Mouse (Mus musculus): ENCODE measurements around the gene Mad1l1.

Gene Mad1l1

GRCm38 (mm10) chr5:140258633-140259032 is 62.7 kb downstream of the Mad1l1 start:
- DNase-seq (ENCODE audit: low spot score): no peak

DNA sequence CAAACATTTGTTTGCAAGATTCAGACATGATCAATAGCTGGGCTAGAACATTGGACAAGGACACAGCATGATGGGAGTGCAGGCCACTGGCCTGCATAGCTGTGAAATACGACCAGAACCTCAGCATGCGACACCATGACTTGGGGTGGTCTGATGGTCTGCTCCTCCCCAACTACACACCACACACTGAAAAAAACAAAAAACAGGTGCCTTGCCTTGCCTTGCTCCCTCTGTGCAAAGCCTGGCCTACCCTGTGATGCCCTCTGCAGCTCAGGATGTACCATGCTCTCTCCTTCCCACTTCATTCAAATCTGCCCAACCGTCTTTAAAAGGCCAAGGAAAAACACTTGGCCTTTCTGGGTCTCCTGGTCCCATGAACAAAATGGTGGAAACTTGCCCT is 63.3 kb downstream of the Mad1l1 start:
- DNase-seq (ENCODE audit: low spot score): no peak

DNA sequence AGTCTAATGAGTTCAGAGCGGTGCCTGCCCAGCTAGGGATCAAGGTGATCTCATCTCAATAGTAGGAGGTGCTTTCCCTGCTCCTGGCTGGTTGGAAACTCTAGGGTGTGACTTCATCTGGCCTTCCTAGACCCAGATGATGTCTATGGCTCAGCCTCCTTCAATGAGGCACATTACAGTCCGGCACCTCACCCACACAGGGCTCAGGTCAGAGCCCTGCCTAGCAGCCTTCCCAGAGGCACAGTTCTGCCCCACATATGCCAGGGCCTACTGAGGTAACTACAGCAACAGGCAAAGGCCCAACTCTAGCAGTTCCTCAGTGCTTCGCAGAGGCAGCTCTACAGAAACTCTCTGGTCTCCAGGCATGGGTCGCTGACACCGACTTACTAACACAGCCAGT is 63.9 kb downstream of the Mad1l1 start:
- peak; percentile 34 for DNase-seq (ENCODE audit: low spot score)

- DNase-seq (ENCODE audit: low spot score): no peak
Observed at GRCm38 (mm10) chr5:140256685-140257084, 64.7 kb downstream of the Mad1l1 start.

DNA sequence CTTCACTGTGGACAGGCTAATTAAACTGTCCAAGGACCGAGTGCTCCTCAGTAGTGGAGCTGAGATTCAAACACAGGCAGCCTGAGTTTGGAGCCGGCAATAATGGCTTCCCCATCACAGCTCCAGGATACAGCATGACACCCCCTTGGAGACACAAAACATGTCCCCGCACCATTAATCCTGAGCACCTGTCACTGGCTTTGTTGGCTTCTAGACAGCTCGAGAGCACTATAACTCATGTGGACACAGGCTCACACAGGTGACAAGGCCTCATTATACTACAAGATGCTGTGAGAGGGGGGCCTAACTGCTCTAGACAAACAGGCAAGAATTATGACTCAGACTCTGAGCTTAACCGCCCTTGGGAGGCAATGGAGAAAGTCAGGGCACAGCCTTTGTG is 66.1 kb downstream of the Mad1l1 start:
- no peak for DNase-seq (ENCODE audit: low spot score)

DNA sequence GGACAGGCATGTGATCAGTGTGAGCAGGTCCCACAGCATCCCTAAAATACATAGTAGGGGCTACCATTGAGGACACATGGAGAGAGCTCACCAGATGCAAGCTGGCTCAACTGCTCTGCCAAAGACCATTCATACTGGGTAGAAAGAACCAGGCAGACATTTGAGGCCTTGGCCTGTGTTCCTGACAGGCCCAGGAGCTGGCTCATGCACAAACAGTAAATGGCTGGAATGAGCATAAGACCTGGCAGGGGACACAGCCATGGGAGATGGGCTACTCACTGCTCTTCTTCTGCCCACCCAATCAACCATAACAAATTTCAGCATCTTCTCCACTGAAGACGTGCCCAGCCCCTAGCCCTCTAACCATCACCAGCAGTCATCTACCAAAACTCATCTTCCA is 66.7 kb downstream of the Mad1l1 start:
- DNase-seq (ENCODE audit: low spot score): no peak

- DNase-seq (ENCODE audit: low spot score): no peak
Observed at GRCm38 (mm10) chr5:140251989-140252388, 69.4 kb downstream of the Mad1l1 start.

DNA sequence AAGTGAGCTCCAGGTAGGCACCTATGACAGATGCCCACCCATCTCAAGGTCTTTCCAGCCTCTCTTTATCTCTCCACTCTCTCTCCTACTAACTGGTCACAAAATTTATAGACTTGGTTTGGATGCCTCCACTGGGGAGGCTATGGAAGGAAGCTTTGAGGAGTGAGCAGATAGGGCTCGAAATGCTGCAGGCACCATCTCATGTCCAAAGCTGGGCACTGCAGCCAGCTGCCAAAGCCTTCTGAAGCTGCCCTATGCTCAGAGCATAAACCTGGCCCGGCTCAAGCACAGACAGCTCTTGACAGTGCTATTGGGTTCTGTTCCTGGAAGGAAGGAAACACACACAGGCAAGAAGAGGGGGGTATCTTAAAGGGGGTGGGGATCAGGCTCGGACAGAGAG is 71.0 kb downstream of the Mad1l1 start:
- peak; percentile 59 for DNase-seq (ENCODE audit: low spot score)

DNA sequence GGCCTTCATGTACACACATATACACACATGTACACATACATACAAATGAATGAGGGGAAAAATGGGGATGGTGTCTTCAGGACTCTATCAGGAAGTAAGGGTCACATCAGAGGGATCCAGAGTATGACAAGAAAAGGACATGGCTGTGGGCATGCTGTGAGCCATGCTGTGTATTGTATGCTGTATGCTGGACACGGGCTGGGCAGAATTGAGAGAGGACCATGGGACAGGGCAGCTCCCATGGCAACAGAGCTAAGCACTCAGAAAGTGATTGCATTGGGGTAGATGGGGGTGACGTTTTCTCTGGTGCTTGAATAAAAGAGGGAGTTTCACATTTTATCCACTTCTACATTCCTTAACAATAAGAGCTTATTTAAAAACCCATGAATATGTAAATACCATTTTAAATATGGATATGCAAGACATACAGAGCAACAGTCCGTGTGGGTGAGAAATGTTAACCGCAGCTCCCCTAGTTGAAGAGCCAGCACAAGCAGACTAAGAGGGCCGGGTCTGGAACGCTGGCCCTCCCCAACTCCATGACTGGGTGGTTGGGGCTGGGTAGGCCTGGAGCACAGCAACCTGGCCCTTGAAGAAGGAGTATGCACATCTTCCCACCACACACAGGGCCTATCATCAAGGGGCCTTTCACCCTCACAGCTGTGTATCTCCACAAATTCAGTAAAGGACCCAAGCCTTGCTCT is 71.8 kb downstream of the Mad1l1 start:
- DNase-seq (ENCODE audit: low spot score): no peak

DNA sequence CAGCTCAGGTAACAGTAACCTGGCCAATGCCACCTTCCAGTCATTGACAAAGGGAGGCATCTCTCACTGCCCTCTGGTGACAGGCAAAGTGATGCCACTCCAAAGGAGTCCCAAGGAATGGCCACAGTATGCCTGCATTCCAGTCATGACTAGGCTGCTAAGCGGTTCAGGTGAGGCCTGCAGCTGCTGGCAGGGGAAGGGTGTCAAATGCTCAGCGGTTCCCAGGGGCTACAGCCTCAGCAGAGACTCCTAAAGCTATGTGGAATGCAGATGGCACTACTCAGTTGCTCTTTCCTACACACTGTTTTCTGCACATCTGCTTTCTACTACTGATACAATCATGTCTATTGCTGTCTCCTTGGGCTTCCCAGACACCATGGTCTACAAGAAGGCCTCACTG is 73.3 kb downstream of the Mad1l1 start:
- no peak for DNase-seq (ENCODE audit: low spot score)

DNA sequence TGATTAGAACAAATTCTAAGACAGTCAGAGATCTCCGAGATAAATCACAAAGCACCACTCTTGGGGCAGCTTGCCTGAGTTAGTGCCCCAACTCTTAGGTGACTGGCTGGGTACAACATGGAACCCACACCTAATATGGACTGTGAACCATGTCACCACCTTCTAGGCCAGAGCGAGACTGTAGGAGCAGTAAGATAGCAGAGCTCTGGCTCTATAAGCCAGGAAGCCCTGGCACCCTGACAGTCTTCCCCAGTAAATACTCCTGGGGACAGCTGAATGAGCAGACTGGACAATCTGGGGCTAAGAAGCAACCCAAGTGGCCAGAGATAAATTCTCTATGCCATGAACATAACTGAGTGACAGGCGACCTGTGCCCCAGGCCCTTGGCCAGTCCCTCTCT is 81.1 kb downstream of the Mad1l1 start:
- DNase-seq (ENCODE audit: low spot score): no peak

DNA sequence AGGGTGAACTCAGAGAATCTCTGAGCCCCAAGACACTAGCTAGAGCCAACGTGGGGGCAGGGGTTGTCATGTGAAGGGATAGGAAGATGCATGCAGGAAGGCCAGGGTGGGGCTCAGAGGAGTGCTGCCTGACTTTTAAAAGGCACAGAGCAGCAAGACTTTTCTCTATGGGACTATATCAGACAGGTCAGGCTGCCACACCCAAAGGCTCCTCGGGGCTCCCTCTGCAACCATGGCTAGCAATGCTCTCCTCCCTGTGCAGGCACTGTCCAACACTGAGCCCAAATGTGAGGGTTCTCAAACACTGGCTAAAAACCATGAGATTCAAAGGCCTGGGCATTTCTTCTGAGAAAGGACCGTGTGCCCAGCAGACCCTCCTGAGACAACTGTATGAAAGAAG is 82.5 kb downstream of the Mad1l1 start:
- no peak for DNase-seq (ENCODE audit: low spot score)

- no peak for DNase-seq (ENCODE audit: low spot score)
Observed at GRCm38 (mm10) chr5:140230818-140231217, 90.5 kb downstream of the Mad1l1 start.

DNA sequence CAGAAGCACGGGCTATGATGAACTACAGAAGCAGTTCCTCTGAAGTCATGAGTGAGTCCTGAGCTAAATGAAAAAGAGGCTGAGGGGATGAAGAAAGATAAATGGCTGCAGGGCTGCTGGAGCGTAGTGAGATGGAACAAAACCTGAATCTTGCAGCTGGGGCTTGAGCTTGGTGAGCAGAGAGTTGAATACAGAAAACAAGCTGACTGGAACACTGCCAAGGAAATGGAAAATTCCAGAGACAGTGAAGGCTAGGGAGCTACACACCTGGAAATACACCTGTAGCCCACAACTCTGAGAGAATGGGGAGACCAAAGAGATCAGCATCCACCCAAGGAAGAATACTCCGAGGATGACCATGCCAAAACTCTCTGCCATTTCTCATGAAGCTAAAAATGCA is 93.0 kb downstream of the Mad1l1 start:
- DNase-seq (ENCODE audit: low spot score): no peak

DNA sequence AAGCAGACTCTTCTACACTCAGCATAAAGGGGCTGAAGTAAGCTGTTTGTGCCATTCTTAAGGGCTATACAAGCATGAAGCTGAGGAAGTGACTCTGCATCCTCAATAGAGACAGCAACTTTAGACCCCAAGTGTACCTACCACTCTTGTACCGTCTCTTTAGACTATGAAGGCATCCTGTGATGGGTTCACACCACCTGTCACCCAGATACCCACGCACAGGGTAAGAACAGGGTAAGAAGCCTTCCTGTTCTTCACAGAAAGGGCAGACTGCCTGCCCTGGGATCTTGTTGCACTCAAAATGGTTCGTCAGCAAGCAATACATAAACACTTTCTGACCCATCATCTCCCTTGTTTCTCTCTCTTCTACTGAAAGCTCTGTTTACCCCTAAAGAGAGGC is 94.5 kb downstream of the Mad1l1 start:
- no peak for DNase-seq (ENCODE audit: low spot score)

DNA sequence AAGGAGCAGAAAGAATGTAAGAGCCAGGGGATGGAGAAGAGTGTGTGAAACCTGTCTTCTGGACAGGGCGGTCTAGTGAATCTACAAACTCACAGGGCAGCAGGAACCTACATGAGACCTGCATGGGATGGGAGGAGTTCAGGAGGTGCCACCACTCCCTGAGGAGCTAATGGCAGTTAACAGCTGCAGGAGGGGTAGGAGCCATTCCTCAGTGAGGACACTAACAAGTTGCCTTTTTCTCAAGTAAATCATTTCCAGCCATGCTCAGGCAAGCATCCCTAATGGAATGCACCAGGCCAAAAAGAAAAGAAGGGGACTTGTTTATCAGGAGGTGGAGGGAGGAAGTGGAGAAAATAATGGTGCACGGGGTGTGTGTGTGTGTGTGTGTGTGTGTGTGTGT is 95.5 kb downstream of the Mad1l1 start:
- DNase-seq (ENCODE audit: low spot score): no peak

GRCm38 (mm10) chr5:140225103-140225502 is 96.2 kb downstream of the Mad1l1 start:
- DNase-seq (ENCODE audit: low spot score): peak; percentile 69

DNA sequence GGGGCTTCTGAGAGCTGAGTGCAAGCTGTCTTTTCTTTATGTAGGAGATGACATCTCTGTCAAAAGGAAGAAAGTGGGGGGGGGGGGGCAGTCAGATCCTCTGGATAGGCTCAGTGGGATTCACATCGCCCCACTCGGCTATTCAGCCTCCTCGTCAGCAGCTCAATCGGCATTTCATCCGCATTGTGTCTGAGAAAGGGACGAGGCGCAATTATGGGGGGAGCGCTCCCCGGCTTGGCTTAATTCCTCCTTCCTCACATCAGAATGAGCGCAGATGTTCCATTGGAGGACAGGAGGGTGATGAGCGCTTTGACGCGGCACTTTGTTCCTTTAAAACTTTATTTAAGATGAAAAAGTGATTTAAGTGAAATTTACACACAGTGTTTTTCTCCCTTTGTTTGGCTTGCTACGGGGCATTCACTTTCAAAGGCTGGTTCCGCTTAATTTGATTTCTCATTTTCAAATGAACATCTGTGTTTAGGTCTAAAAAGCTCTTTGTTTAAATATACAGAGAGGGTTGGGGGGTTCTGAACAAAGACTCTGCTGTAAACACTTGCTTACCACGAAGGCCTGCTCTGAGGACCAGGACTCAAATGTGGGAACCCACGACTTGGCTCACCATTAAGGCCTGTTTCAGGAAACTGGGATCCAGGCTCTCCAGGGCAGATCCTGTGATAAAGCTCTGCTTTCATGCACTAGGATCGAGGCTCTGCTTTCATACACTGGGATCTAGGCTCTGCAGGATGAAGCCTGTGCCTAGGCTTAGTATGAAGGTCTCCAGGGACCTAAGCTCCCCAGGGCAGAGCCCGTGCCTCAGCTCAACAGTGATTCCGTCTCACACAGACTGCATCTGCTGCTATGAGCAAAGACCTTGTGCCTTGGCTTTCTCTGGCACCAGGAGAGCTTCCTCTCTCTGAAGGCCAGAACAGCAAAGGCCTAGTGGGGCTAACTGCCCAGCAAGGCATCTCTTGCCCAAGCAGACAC is 98.0 kb downstream of the Mad1l1 start:
- peak; percentile 78 for DNase-seq (ENCODE audit: low spot score)

DNA sequence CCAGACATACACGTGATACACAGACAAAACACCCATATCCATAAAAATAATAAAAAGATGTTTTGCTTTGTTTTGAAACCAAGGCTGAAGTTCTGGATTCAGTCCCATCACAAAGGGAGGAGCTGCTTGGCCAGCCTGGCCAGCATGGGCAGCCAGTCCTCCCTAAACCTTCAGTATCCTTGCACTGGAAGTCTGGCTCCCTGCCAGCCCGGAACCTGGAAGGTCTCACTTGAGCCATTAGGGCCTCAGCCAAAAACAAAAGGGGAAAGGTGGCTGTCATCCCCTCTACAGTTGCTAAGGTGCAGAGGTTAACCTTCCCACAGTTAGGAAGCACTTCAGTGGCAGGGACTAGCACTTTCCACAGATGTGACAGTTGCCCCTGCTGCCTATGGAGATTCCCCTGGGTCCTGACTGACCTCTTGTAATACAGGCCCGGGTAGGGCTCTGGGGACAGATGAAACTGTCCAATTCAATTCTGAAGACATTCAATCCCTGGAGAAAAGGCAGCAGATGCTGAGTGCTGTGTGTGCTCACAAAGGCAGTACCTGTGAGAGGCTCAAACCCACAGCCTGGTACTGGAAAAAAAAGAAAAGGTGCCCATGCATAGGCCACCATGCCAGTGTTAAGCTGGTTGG is 100.2 kb downstream of the Mad1l1 start:
- peak; percentile 92 for DNase-seq (ENCODE audit: low spot score)

DNA sequence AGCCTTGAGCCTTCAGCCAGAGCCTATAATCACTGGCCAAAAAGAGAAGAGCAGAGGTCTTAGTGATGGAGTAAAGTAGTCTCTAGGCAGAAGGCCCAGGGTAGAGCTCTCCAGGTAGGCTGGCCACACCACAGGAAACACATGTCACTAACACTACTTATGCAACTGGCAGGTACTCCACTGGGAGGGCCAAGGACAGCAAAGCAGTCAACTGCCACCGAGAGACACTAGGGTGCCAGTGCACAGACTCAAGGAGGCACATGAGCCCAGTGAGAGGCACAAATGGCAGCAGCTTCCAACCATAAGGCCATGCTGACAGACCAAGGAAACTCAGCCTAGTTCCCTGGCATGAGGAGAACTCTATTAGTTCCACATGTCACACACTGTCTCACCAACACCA is 102.1 kb downstream of the Mad1l1 start:
- DNase-seq (ENCODE audit: low spot score): no peak

DNA sequence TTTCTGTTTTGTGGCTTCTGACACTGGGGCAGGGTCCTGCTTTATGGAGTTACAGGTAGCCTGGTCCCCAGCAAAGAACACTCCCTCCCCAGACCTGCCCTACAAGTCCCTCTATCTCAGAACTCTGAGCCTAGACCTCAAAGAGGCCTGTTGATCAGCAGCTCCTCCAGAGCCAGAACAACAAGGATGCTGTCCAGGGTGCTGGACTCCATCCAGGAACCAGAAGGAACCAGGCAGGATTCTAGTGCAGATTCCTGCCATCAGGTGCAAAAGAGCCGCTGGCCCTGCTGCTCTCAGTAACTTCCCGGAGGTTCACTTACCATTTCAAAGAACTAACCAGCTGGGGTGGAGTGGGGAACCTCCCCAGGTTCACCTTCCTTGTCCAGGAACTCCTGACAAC is 103.5 kb downstream of the Mad1l1 start:
- DNase-seq (ENCODE audit: low spot score): peak; percentile 47

GRCm38 (mm10) chr5:140217083-140217482 is 104.3 kb downstream of the Mad1l1 start:
- no peak for DNase-seq (ENCODE audit: low spot score)

Data from MN1 (cell line).